Mouse (Mus musculus) spleen, postnatal 14 days (tissue): ENCODE measurements around the gene Cox8b.

ENCODE experiments used
- DNase-seq, 2 experiments: peaks; one replicate each; pipeline ENCODE4 v3.0.0; 2021 to 2022; ENCODE audit warnings: low spot score in 2 of 2

The Cox8b gene

GRCm38 (mm10) chr7:140860728-140861127 lies 39.5 kb downstream of the Cox8b start:
- DNase-seq, result no peak

GRCm38 (mm10) chr7:140859997-140860396 lies 40.2 kb downstream of the Cox8b start:
- DNase-seq, result no peak

GRCm38 (mm10) chr7:140858746-140859145 lies 41.5 kb downstream of the Cox8b start:
- no peak for DNase-seq

GRCm38 (mm10) chr7:140857550-140858505 lies 42.4 kb downstream of the Cox8b start, which contains the start of gene Bet1l:
Gene Bet1l (minus strand): TSS chr7:140857577.
- DNase-seq, result no peak

GRCm38 (mm10) chr7:140856785-140857549 lies 43.3 kb downstream of the Cox8b start, which contains the start of gene Ric8a:
Gene Ric8a (plus strand): TSS chr7:140856957.
- DNase-seq, result peak; percentile 78 to 85

GRCm38 (mm10) chr7:140855860-140856784 lies 44.1 kb downstream of the Cox8b start, which contains the start of gene Gm45785:
Gene Gm45785 (minus strand): TSS chr7:140856331.
- DNase-seq, result peak; percentile 52 to 58

GRCm38 (mm10) chr7:140855181-140855580 lies 45.1 kb downstream of the Cox8b start:
- no peak for DNase-seq

- DNase-seq, result no peak
Measured at GRCm38 (mm10) chr7:140854483-140854882, 45.8 kb downstream of the Cox8b start.

GRCm38 (mm10) chr7:140853386-140853785 lies 46.9 kb downstream of the Cox8b start:
- DNase-seq, result no peak

GRCm38 (mm10) chr7:140851916-140852315 lies 48.3 kb downstream of the Cox8b start:
- DNase-seq, result no peak
